Mouse (Mus musculus) cerebellum, adult 2 months (tissue): ENCODE measurements at regions not wholly inside any gene's neighbourhood (a gene's known extent, or its start where the extent isn't known, plus 50 kb on each side); places are given as distances from the start of the nearest gene placed in this dataset.

Experiments
- DNase-seq, 2 experiments: peaks; one replicate each; pipeline ENCODE4 v3.0.0; 2021
- H3K27ac ChIP-seq: fragments of 200-500 bp; 2 replicates; pipeline ENCODE4 v1.5.1; 2012; ENCODE audit warnings: low read length, control low read depth, inconsistent platforms; ENCODE audit not compliant: insufficient read depth
- H3K27me3 ChIP-seq: fragments of 200-500 bp; 2 replicates; pipeline ENCODE4 v1.6.1; 2012; ENCODE audit warnings: inconsistent platforms, mild to moderate bottlenecking, low read length, moderate library complexity; ENCODE audit not compliant: control insufficient read depth, insufficient read depth
- H3K4me1 ChIP-seq: fragments of 200-500 bp; 2 replicates; pipeline ENCODE4 v1.6.1; 2011; ENCODE audit warnings: low read length; ENCODE audit not compliant: control insufficient read depth, insufficient read depth
- H3K4me3 ChIP-seq: fragments of 200-500 bp; replicated peaks from 2 replicates; pipeline ENCODE3; 2011; ENCODE audit warnings: mild to moderate bottlenecking, low read depth, low read length, control low read depth; ENCODE audit not compliant: insufficient read depth
- CTCF ChIP-seq: fragments of 200-500 bp; IDR thresholded peaks from 2 replicates; pipeline ENCODE4 v1.5.1; 2011; ENCODE audit warnings: low read depth, mild to moderate bottlenecking, control low read depth, low read length, moderate library complexity, borderline replicate concordance; ENCODE audit not compliant: insufficient read depth
- POLR2A ChIP-seq: fragments of 200-500 bp; IDR thresholded peaks from 2 replicates; pipeline ENCODE4 v1.6.1; 2011; ENCODE audit warnings: low read length, control low read depth, borderline replicate concordance; ENCODE audit not compliant: insufficient read depth
- whole genome bisulfite sequencing: fragments of 180-500 bp; shearing (Covaris S2); methylation state at CpG from one replicate; pipeline ENCODE4 v1.1.7; 2018; 5-methylcytosine and 5-hydroxymethylcytosine counted together

GRCm38 (mm10) chr17:89592826-89593225, 317.4 kb downstream of the Gm10184 start:
- 56% methylated on average over 3 of the region's 3 CpGs for WGBS
- Histone ChIP-seq H3K27me3 (no peaks in the 10 kb centered on the region), H3K4me1 (no peaks in the 10 kb centered on the region), H3K4me3 (no peak overlapping the region), H3K27ac (no peak overlapping the region)
- DNase-seq = no peak
- TF ChIP-seq POLR2A (no peak), CTCF (no peak)

GRCm38 (mm10) chr17:89559506-89559905, 350.7 kb downstream of the Gm10184 start:
- Histone ChIP-seq H3K4me1 (no peaks in the 10 kb centered on the region), H3K27ac (no peak overlapping the region), H3K4me3 (no peak overlapping the region), H3K27me3 (no peaks in the 10 kb centered on the region)
- DNase-seq = no peak
- TF ChIP-seq POLR2A (no peak), CTCF (no peak)

GRCm38 (mm10) chr17:89554754-89555153, 354.3 kb upstream of the Fshr start:
- 69% methylated on average over 1 of the region's 1 CpGs for WGBS
- DNase-seq = no peak
- H3K4me3 ChIP-seq = no peak overlapping the region
- no peaks in the 10 kb centered on the region for H3K4me1 ChIP-seq
- TF ChIP-seq CTCF (no peak), POLR2A (no peak)
- H3K27me3 ChIP-seq = no peaks in the 10 kb centered on the region
- no peak overlapping the region for H3K27ac ChIP-seq

- Histone ChIP-seq H3K4me3 (no peak overlapping the region), H3K27ac (no peak overlapping the region), H3K27me3 (no peaks in the 10 kb centered on the region), H3K4me1 (no peaks in the 10 kb centered on the region)
- no peak for DNase-seq
- TF ChIP-seq POLR2A = no peak
- TF ChIP-seq CTCF = no peak
- 76% methylated on average over 3 of the region's 3 CpGs for WGBS
Measured at GRCm38 (mm10) chr17:89553597-89553996, 353.1 kb upstream of the Fshr start.

DNA sequence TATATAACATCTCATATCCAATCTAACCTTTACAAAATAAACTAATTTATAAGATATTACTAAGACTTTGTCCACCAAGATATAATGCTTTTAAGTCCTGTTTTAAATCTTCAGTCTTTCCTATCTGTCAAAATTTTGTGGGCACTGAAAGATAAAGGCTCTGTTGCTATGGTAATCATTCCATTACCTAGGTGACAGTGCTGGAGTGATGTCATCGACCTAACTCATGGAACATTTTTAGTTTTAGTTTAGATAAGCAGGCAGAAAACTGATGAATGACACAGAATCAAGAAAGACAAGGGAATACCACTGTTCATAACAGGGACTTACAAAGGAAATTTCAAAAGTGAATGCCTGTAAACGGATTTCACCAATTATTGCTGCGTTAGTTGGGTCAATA, 350.3 kb upstream of the Fshr start:
- TF ChIP-seq CTCF = no peak
- TF ChIP-seq POLR2A = no peak
- no peak for DNase-seq
- no peak overlapping the region for H3K27ac ChIP-seq
- H3K4me1 ChIP-seq = no peaks in the 10 kb centered on the region
- no peaks in the 10 kb centered on the region for H3K27me3 ChIP-seq
- H3K4me3 ChIP-seq = no peak overlapping the region
- WGBS = 76% methylated on average over 3 of the region's 3 CpGs

- Histone ChIP-seq H3K27me3 (no peaks in the 10 kb centered on the region), H3K27ac (no peak overlapping the region), H3K4me1 (no peaks in the 10 kb centered on the region), H3K4me3 (no peak overlapping the region)
- no peak for TF ChIP-seq CTCF
- no peak for TF ChIP-seq POLR2A
- no peak for DNase-seq
- 80% methylated on average over 4 of the region's 4 CpGs for WGBS
Measured at GRCm38 (mm10) chr17:89521912-89522311, 321.4 kb upstream of the Fshr start.

DNA sequence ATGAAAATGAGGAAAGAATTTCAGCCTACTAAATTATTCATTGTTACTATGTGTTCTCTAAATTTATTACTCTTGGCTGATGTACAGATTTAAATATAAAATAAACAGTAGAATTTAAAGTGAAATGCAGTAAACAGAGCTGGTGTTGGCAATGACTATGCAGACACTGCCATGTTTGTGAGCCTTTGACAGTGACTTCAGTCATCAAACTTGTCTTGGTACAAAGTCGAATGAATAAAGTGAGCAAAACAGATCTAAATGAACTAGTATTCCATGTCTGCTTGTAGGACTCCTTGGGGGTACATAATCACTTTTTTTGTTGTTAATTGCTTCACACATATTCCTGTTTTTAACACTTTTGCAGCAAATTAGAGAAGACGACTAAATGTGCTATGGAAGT, 318.9 kb upstream of the Fshr start:
- H3K4me3 ChIP-seq = no peak overlapping the region
- TF ChIP-seq POLR2A = no peak
- TF ChIP-seq CTCF = no peak
- H3K27me3 ChIP-seq = no peaks in the 10 kb centered on the region
- H3K4me1 ChIP-seq = no peaks in the 10 kb centered on the region
- 76% methylated on average over 2 of the region's 2 CpGs for WGBS
- H3K27ac ChIP-seq = no peak overlapping the region
- DNase-seq = no peak

- no peak for TF ChIP-seq CTCF
- no peak for TF ChIP-seq POLR2A
- Histone ChIP-seq H3K4me1 (no peaks in the 10 kb centered on the region), H3K27ac (no peak overlapping the region), H3K4me3 (no peak overlapping the region), H3K27me3 (no peaks in the 10 kb centered on the region)
- WGBS = 57% methylated on average over 3 of the region's 3 CpGs
- DNase-seq = no peak
Measured at GRCm38 (mm10) chr17:89505288-89505687, 304.8 kb upstream of the Fshr start.
